Mouse (Mus musculus) MN1 (cell line): Measurements from ENCODE around the gene Irgm2.
"Not testable (repeated sequence)": the region's sequence is repeated elsewhere in the genome, so short reads cannot be mapped to it uniquely, and the experiment has no call there.

Source experiments
- DNase-seq: peaks from one replicate; pipeline ENCODE4 v3.0.0-alpha.2; 2016; ENCODE audit warnings: low spot score

The Irgm2 gene

DNA sequence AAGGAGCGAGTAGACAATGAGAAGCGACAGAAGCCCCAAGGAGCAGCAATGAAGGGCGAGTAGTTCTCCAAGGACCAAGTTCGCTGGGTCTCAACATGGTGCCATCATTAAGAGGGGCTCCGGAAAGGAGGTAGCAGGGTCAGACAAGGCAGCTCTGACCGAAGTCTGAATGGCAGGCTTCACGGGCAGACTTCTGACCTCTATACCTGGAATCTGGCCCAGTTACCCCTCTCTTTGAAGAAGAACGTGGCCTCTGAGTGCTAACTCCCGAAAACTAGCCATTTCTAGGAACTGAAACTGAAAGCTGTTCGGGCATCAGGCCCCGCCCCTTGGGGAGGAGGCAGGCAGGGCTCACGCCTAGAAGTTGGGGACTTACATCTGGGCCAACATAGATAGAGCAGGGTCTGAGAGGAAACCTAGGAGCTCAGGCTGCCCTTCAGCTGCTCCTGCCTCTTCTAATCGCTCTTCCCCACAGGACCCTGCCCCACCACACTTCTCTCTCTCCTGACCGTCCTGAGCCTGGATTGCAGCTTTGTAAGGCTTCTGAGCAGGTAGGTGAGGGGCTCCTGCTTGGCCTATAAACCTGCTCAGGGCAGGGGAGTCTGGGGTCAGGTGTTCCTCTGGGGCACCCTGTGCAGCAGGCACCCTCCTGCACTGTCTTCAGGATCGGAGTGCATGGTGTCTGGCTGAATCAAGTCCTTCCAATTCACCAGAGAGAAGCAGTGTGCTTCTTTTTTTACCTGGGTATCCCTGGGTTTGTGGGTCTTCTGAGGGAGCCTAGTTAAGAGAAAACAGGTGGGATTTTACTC, at the start of gene Irgm2, which contains the start of gene Igtp:
Gene Irgm2, plus strand, starts transcription at position 390 of the 809 bp plus-strand sequence.
Gene Igtp, plus strand, starts transcription at position 328 of the 809 bp plus-strand sequence.
- DNase-seq: peak; percentile 59

DNA sequence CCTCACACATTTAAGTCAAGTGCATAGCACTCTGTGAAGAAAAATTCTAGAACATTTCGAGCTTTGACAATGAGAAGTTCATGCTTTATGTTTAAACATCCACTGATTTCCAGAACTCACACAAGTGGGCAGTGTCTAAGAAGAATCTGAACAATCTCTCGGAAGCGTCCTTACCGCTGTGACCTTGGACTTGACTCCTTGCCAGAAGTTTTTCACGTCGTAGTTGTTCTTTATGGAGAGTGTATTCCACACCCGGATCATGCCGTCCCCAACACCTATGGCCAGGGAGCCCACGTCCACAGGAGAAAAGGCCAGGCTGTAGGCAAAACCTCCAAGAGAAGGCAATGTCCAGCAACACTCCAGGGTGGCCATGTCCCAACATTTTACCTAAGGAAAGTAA, 44.0 kb upstream of the Irgm2 start:
- DNase-seq: no peak

DNA sequence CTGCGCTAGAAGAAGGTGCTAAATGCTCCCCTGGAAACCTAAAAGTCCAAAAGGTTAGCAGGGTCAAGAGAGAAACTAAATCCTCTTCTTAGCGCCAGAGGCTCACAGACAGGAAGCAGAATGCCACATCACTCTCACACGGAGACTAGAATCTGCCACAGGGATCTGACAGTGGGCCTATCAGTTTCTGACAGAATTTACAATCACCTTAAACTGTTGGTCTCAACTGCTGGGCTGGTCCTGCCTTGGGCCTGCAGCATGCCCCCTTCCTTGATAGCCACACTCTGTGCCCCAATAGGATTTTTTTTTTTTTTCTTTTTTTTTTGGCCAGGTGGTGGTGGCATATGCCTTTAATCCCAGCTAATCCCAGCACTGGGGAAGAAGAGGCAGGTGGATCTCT, 42.5 kb upstream of the Irgm2 start:
- DNase-seq: no peak

DNA sequence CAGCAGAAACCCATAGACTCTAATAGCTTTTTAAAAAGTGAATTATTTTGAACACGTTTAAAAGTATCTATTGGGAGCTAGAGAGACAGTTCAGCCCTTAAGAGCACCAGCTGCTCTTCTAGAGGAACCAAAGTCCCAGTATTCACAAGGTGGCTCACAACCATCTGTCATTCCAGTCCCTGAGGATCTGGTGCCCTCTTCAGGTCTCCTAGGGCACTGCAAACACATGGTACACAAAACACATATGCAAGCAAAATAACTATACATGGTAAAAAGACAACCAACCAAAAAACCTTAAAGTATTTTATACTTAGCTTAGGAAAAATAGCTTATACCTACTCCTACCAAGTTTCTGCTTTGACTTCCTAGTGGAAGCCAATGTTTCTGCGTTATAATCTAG, 34.3 kb upstream of the Irgm2 start:
- DNase-seq: no peak

- DNase-seq: no peak
These were observed 31.6 kb upstream of the Irgm2 start for GRCm38 (mm10) chr11:58167822-58168166.

DNA sequence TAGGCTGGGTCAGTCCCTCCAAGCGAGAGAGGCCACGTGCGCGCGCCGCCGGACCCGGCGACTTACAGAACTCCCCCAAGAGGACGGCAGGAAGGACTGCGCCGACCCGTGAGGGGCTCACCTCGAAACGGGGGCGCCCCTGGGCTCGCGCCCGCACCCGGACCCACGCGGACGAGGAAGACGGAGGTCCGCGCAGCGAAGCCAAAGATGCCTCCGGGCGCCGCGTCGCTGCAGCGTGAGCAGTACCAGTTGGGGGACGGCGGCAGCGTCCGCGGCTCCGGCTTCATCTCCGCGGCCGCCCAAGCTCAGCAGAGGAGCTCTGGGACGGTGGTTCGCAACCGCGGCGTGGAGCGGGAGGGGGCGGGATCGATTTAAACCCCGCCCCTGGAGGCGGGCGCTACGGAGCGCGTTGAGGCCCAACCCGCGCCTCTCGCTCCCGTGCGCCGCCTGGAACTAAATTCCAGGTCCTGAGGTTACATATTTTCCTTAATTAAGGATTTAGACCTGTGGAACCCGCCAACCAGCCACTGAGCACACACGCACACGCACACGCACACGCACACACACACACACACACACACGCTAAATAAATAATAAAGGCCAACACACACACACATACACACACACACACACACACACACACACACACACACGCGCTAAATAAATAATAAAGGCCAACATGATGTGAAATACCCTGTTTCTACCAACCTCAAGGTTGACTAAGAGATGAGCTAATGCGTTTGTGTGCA, 31.1 kb upstream of the Irgm2 start, which contains the start of gene Gemin5:
Gene Gemin5, minus strand, starts transcription at position 373 of the 749 bp plus-strand sequence.
- peak; percentile 93 for DNase-seq

GRCm38 (mm10) chr11:58169666-58170065, 29.8 kb upstream of the Irgm2 start:
- DNase-seq: no peak

- peak; percentile 99 for DNase-seq
These were observed 27.8 kb upstream of the Irgm2 start, which contains the start of gene Mrpl22 for GRCm38 (mm10) chr11:58171459-58172091. Gene Mrpl22, plus strand, starts transcription at chr11:58171661.

DNA sequence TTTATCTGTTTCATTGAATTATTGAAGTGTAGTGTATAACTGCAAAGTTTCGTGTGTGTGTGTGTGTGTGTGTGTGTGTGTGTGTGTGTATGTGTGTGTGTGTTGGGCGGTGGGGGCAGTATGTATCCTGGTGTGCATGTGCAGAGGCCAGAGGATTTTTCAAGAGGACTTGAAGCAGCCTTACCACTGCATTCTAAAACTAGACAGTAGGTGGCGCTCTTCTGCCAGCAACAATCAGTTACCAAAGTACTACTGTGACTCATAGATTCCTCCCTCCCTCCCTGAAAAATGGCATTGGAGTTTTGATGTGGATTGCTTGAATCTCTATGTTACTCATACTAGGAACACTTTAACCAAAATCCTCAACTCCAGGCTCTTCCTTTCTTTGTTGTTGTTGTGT, 19.9 kb upstream of the Irgm2 start:
- peak; percentile 89 for DNase-seq

GRCm38 (mm10) chr11:58179986-58180385, 19.4 kb upstream of the Irgm2 start:
- not testable (repeated sequence) for DNase-seq

- no peak for DNase-seq
These were observed 18.7 kb upstream of the Irgm2 start for GRCm38 (mm10) chr11:58180756-58181155.

- DNase-seq: no peak
These were observed 15.8 kb upstream of the Irgm2 start for GRCm38 (mm10) chr11:58183579-58183978.

- no peak for DNase-seq
These were observed 9.7 kb upstream of the Irgm2 start for GRCm38 (mm10) chr11:58189675-58190074.

- no peak for DNase-seq
These were observed 6.1 kb upstream of the Irgm2 start for GRCm38 (mm10) chr11:58193326-58193725.

- DNase-seq: no peak
These were observed 5.4 kb upstream of the Irgm2 start for GRCm38 (mm10) chr11:58193860-58194520.

GRCm38 (mm10) chr11:58198663-58199062, 755 bp upstream of the Irgm2 start:
- DNase-seq: no peak

DNA sequence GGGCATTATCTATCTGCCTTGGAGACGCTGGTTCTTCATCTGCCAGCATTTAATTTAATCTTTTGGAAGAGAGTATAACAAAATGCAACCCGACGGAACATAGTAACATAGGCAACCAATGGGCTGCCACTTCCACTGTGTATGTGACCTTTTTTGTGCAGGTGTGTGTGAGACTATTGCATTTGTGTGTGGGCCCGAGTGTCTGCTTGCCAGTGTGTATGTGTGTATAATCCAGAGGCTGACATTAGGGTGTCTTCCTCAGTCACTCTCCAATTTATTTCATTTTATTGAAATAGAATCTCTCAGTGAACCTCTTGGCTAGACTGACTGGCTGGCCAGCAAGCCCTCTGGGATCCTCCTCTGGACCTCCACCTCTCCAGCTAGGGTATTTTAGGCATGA, 808 bp downstream of the Irgm2 start:
- DNase-seq: no peak

GRCm38 (mm10) chr11:58201052-58201451, 1.6 kb downstream of the Irgm2 start:
- no peak for DNase-seq

DNA sequence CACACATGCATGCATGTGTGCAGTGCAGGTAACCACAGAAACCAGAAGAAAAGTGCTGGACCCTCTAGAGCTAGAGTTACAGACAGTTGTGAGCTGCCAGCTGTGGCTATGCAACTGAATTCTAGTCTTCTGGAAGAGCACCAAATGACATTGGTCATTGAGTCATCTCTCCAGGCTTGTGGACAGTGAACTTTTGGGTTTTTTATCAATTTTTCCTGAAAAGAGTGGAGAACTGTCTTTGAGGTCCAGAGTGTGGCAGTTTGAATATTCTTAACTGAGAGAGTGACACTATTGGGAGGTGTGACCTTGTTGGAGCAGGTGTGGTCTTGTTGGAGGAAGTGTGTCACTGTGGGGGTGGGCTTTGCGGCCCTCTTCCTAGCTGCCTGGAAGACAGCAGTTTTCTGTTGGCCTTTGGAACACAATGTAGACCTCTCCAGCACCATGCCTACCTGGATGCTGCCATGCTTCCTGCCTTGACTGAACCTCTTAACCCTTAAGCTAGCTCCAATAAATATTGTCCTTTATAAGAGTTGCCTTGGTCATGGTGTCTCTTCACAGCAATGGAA, 11.0 kb downstream of the Irgm2 start:
- DNase-seq: no peak

DNA sequence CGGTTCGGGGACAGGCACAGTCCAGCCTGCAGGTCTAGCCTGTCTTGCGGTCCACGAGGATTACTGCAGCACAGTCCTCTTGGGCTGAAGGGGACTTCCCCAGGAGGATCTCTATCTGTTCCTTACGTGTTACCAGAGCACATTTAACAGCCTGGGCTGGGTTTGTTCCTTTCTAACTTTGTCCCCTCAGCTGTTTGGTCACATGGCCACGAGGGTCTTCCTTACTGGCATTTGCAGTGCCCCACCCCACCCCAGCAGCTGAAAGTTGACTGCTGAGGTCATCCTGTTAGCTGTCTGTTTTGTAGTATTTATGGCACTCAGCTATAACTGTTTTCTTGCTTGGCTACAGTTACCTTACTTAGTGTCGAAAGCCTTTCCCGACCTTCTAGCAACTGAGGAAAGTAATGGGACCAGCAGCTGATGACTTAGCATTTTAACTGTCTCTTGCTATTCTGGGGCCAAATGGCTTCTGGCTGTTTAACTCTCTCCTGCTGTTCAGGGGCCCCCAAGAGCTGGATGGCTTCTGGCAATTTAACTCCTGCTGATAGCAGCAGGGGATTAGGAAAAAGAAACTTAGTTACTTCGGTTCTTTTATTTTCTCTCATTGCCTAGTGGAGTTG, 11.8 kb downstream of the Irgm2 start:
- DNase-seq: no peak

DNA sequence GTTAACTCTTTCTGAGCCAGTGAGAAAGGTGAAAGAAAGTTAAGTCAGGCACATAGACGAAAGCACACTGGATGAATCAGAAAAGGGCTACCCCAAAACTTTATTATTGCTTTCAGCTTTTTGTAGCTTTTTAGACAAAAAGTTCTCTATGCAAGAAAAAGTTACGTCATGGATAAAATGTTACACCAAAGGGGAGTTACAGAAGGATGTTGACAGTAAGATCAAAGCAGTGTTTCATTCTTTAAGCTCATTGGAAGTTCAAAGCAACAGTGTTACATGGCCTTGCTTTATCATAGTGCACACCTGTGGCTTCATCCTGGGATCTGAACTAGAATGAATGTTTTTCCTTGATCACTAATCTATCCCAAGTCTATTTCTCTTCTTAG, 12.3 kb downstream of the Irgm2 start:
- no peak for DNase-seq
